Mouse (Mus musculus) limb, embryonic 10.5 days (tissue): ENCODE measurements around the gene BC024978. TPM values are rescaled to one million over a fixed set of nuclear protein-coding genes. Genes with fewer than 3 reads are reported as not detected.
A peak's percentile ranks its signal among the peaks of the same experiment; 100 is the strongest.

Experiments
- DNase-seq: peaks from one replicate; pipeline ENCODE4 v3.0.0-alpha.2; 2017; ENCODE audit warnings: low spot score
- H3K27ac ChIP-seq: fragments of 300-500 bp; sonication (generic); 2 replicates; pipeline ENCODE4 v1.5.1; 2016; ENCODE audit warnings: mild to moderate bottlenecking
- H3K27me3 ChIP-seq: fragments of 300-500 bp; sonication (generic); 2 replicates; pipeline ENCODE4 v1.6.1; 2016; ENCODE audit warnings: low read depth, mild to moderate bottlenecking; ENCODE audit not compliant: poor library complexity, severe bottlenecking
- H3K36me3 ChIP-seq: fragments of 300-500 bp; sonication (generic); 2 replicates; pipeline ENCODE4 v1.6.1; 2016; ENCODE audit warnings: mild to moderate bottlenecking, moderate library complexity
- H3K4me1 ChIP-seq: fragments of 300-500 bp; sonication (generic); 2 replicates; pipeline ENCODE4 v1.6.1; 2016
- H3K4me3 ChIP-seq: fragments of 300-500 bp; sonication (generic); 2 replicates; pipeline ENCODE4 v1.5.1; 2016; ENCODE audit warnings: mild to moderate bottlenecking, moderate library complexity
- H3K9me3 ChIP-seq: fragments of 300-500 bp; sonication (generic); replicated peaks from 2 replicates; pipeline ENCODE4 v1.6.1; 2016; ENCODE audit warnings: mild to moderate bottlenecking
- WGBS: fragments of 180-500 bp; shearing (Covaris S2); methylation state at CpG from one replicate; pipeline ENCODE4 v1.1.7; 2016; 5-methylcytosine and 5-hydroxymethylcytosine counted together
- polyA plus RNA-seq: library from polyadenylated mRNA; unstranded; fragments of >200 nt; fragmentation: Nextera tagmentation; extraction: Ambion mirVana; gene quantifications from 2 replicates; pipeline ENCODE4 v1.2.1, GENCODE M21; 2016

Gene BC024978
- polyA plus RNA-seq, 1 experiment from 2014 or later, result 4.5 TPM

- Histone ChIP-seq H3K9me3 (no peaks in the 10 kb centered on the region), H3K27me3 (no peaks in the 10 kb centered on the region), H3K4me3 (no peak within 1 kb of the TSS), H3K27ac (no peak within 1 kb of the TSS), H3K36me3 (peaks cover 33% of the 10 kb centered on the region), H3K4me1 (peaks cover 11% of the 10 kb centered on the region; the same call in 1 of the 2 replicates)
- 73% methylated on average over 14 of the region's 14 CpGs for WGBS
- DNase-seq, result no peak
These were observed 14.5 kb upstream of the BC024978 start, which contains the start of the genes Gm21983 and Mia for GRCm38 (mm10) chr7:27180837-27181695. Gm21983 (minus strand) TSS chr7:27181086. Mia (minus strand) TSS chr7:27181157.

DNA sequence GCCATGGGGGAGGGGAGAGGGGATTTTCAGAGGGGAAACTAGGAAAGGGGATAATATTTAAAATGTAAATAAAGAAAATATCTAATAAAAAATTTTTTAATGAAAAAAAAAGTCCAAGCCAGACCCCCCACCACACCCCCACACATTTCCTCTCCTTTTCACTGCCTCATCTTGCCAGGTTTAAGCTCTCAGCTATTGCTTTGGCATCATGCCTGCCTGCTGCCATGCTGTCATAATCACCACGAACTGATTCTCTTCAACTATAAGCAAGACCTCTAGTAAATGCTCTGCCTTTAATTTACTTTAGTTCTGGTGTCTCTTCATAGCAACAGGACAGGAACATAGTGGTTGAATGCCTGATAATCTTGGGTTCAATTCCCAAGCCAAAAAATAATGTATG, 13.1 kb upstream of the BC024978 start:
- no peak for DNase-seq
- Histone ChIP-seq H3K27ac (no peak overlapping the region), H3K4me1 (peaks cover 11% of the 10 kb centered on the region; the same call in 1 of the 2 replicates), H3K36me3 (peaks cover 48% of the 10 kb centered on the region), H3K9me3 (no peaks in the 10 kb centered on the region), H3K27me3 (no peaks in the 10 kb centered on the region), H3K4me3 (no peak overlapping the region)
- WGBS, result 90% methylated on average over 1 of the region's 1 CpGs

GRCm38 (mm10) chr7:27184964-27185363, 10.6 kb upstream of the BC024978 start:
- Histone ChIP-seq H3K27ac (no peak overlapping the region), H3K36me3 (peaks cover 72% of the 10 kb centered on the region), H3K9me3 (no peaks in the 10 kb centered on the region), H3K4me1 (no peaks in the 10 kb centered on the region), H3K4me3 (no peak overlapping the region), H3K27me3 (no peaks in the 10 kb centered on the region)
- 74% methylated on average over 3 of the region's 3 CpGs for WGBS
- peak; percentile 71 for DNase-seq

- no peak for DNase-seq
- H3K27me3 ChIP-seq, result no peaks in the 10 kb centered on the region
- H3K9me3 ChIP-seq, result no peaks in the 10 kb centered on the region
- H3K4me3 ChIP-seq, result no peak overlapping the region
- H3K27ac ChIP-seq, result no peak overlapping the region
- 94% methylated on average over 5 of the region's 5 CpGs for WGBS
- H3K4me1 ChIP-seq, result no peaks in the 10 kb centered on the region
- peaks cover 82% of the 10 kb centered on the region for H3K36me3 ChIP-seq
These were observed 9.6 kb upstream of the BC024978 start for GRCm38 (mm10) chr7:27185986-27186385.

DNA sequence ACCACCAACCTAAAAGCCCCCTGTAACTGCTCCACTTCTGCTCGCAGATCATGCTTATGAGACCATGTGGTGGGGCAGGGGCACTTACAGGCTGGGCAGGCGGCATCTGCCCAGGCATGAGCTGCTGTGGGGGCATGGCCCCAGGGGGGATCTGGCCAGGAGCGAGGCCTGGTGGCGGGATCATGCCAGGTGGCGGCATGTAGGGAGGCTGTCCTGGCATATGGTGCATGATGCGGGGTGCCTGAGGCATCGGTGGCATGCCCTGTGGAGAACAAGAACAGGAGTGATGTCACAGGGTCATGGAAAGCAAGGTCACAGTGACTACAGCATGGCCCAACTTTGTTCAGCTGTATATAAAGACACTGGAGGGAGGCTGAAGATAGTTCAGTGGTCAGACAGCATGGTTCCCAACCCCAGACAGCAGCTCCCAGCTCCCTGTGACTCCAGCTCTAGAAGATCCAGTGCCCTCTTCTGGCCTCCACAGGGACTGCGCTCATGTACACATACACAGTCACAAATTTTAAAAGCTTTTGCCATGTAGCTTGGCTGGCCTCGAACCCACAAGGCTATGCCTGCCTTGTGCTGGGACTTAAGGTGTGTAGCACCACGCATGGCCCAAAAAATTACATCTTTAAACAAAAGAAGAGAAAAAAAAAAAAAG, 6.2 kb upstream of the BC024978 start:
- 97% methylated on average over 10 of the region's 10 CpGs for WGBS
- Histone ChIP-seq H3K9me3 (no peaks in the 10 kb centered on the region), H3K4me3 (no peak overlapping the region), H3K27me3 (no peaks in the 10 kb centered on the region), H3K4me1 (peaks cover 6% of the 10 kb centered on the region), H3K36me3 (peaks cover 99% of the 10 kb centered on the region), H3K27ac (no peak overlapping the region)
- DNase-seq, result no peak

DNA sequence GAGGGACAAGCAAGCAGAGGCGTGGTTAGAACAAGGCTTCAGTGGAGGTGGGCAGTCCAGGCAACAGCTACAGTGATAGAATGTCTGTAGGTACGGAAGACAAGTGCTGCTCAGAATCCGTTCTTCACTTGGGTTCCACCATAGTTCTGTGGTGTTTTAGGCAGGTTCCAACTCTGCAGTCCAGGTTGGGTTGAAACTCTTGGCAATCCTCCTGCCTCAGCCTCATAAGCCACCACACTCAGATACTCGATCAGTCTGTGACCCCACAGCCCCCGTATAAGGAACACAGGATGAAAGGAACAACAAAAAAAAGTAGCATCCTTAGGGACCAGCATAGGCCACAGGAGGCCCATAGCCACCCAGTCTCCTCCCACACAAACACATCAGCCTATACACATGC, 3.1 kb upstream of the BC024978 start:
- DNase-seq, result no peak
- H3K27me3 ChIP-seq, result no peaks in the 10 kb centered on the region
- H3K27ac ChIP-seq, result no peak overlapping the region
- H3K36me3 ChIP-seq, result peaks cover 81% of the 10 kb centered on the region
- no peaks in the 10 kb centered on the region for H3K9me3 ChIP-seq
- peaks cover 22% of the 10 kb centered on the region for H3K4me1 ChIP-seq
- 92% methylated on average over 5 of the region's 5 CpGs for WGBS
- no peak overlapping the region for H3K4me3 ChIP-seq

GRCm38 (mm10) chr7:27193731-27194130, 1.9 kb upstream of the BC024978 start:
- DNase-seq, result no peak
- 89% methylated on average over 4 of the region's 4 CpGs for WGBS
- 0 out of 2 replicates have a peak overlapping the region, but pooled peaks have one; percentile 4 for H3K4me3 ChIP-seq
- peaks cover 79% of the 10 kb centered on the region for H3K36me3 ChIP-seq
- no peaks in the 10 kb centered on the region for H3K27me3 ChIP-seq
- H3K4me1 ChIP-seq, result peaks cover 22% of the 10 kb centered on the region
- no peaks in the 10 kb centered on the region for H3K9me3 ChIP-seq
- no peak overlapping the region for H3K27ac ChIP-seq

DNA sequence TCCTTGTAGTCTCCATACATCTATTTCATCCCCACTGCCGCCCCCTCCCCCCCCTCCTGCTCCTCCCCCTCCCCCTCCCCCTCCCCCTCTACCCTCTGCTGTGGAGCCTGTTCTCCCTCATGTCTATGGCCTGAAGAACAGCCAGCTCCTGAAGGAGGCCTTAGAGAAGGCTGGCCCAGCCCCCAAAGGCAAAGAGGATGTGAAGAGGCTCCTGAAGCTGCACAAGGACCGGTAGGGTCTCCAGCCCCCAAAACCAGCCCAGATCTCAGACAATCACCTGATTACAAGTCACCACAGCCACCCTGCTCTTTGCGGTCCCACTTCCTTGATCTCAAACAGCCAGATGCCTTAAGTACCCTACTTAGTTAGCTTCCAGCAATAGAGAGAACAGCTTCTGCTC, 1.6 kb downstream of the BC024978 start:
- Histone ChIP-seq H3K36me3 (peaks cover 66% of the 10 kb centered on the region), H3K9me3 (no peaks in the 10 kb centered on the region), H3K27ac (peak overlapping the region; percentile 56), H3K27me3 (no peaks in the 10 kb centered on the region), H3K4me1 (peaks cover 22% of the 10 kb centered on the region), H3K4me3 (no peak overlapping the region)
- 89% methylated on average over 3 of the region's 3 CpGs for WGBS
- no peak for DNase-seq

- peaks cover 66% of the 10 kb centered on the region for H3K36me3 ChIP-seq
These were observed 2.1 kb downstream of the BC024978 start for GRCm38 (mm10) chr7:27197634-27198033.

GRCm38 (mm10) chr7:27198355-27198754, 2.8 kb downstream of the BC024978 start:
- H3K36me3 ChIP-seq, result peaks cover 66% of the 10 kb centered on the region

More at GRCm38 (mm10) chr7:27197634-27198033, 2.1 kb downstream of the BC024978 start:
- Histone ChIP-seq H3K9me3 (no peaks in the 10 kb centered on the region), H3K4me3 (no peak overlapping the region), H3K27me3 (no peaks in the 10 kb centered on the region), H3K27ac (no peak overlapping the region), H3K4me1 (peaks cover 22% of the 10 kb centered on the region)
- DNase-seq, result no peak
- WGBS, result 95% methylated on average over 8 of the region's 8 CpGs

GRCm38 (mm10) chr7:27198779-27199178, 3.2 kb downstream of the BC024978 start:
- peaks cover 66% of the 10 kb centered on the region for H3K36me3 ChIP-seq
- WGBS, result 93% methylated on average over 8 of the region's 8 CpGs
- no peak for DNase-seq
- H3K4me1 ChIP-seq, result peaks cover 19% of the 10 kb centered on the region
- no peak overlapping the region for H3K27ac ChIP-seq
- H3K9me3 ChIP-seq, result no peaks in the 10 kb centered on the region
- no peaks in the 10 kb centered on the region for H3K27me3 ChIP-seq
- H3K4me3 ChIP-seq, result no peak overlapping the region

More at GRCm38 (mm10) chr7:27198355-27198754, 2.8 kb downstream of the BC024978 start:
- no peaks in the 10 kb centered on the region for H3K27me3 ChIP-seq
- no peak for DNase-seq
- peaks cover 22% of the 10 kb centered on the region for H3K4me1 ChIP-seq
- no peak overlapping the region for H3K4me3 ChIP-seq
- H3K9me3 ChIP-seq, result no peaks in the 10 kb centered on the region
- no peak overlapping the region for H3K27ac ChIP-seq

GRCm38 (mm10) chr7:27203730-27204449, 8.3 kb downstream of the BC024978 start:
- Histone ChIP-seq H3K4me3 (no peak overlapping the region), H3K4me1 (no peaks in the 10 kb centered on the region)
- WGBS, result 96% methylated on average over 8 of the region's 8 CpGs

More at GRCm38 (mm10) chr7:27203730-27204449, 8.3 kb downstream of the BC024978 start:
- Histone ChIP-seq H3K27me3 (no peaks in the 10 kb centered on the region), H3K36me3 (peaks cover 79% of the 10 kb centered on the region), H3K9me3 (no peaks in the 10 kb centered on the region), H3K27ac (no peak overlapping the region)
- no peak for DNase-seq
